Mouse (Mus musculus) large intestine, adult 2 months (tissue): ENCODE measurements around the gene Olfr215. TPM values are rescaled to one million over a fixed set of nuclear protein-coding genes. Genes with fewer than 3 reads are reported as not detected.

Source experiments
- polyA plus RNA-seq: library from polyadenylated mRNA; depleted of rRNA; stranded (reverse); fragments of >200 nt; gene quantifications from 2 replicates; pipeline ENCODE4 v1.2.3, GENCODE M21; 2012; rRNA removed

The Olfr215 gene
- polyA plus RNA-seq, 1 experiment: not detected

Other genes starting within 250 kb of the Olfr215 start
- gene March8, start 246.2 kb downstream of the Olfr215 start, polyA plus RNA-seq: 36.4 and 67.0 TPM in 2 replicates
- gene Alox5, start 123.0 kb downstream of the Olfr215 start, polyA plus RNA-seq: 1.3 and 3.8 TPM in 2 replicates
- gene Olfr211, start 95.1 kb downstream of the Olfr215 start, polyA plus RNA-seq: not detected in 2 replicates
- not detected in 2 replicates for gene Olfr212, start 77.7 kb downstream of the Olfr215 start, polyA plus RNA-seq
- not detected in 2 replicates for gene Olfr213, start 45.7 kb downstream of the Olfr215 start, polyA plus RNA-seq
- gene Gm5580, start 33.1 kb downstream of the Olfr215 start, polyA plus RNA-seq: 0.14 and 0.16 TPM in 2 replicates
- not detected in 2 replicates for gene Olfr214, start 30.0 kb downstream of the Olfr215 start, polyA plus RNA-seq
- gene Zfp422, start 44.8 kb upstream of the Olfr215 start, polyA plus RNA-seq: 10.4 and 11.2 TPM in 2 replicates
- gene Depp1, start 66.4 kb upstream of the Olfr215 start, polyA plus RNA-seq: 2.2 and 2.9 TPM in 2 replicates
- 16.0 and 16.8 TPM in 2 replicates for gene Rassf4, start 89.8 kb upstream of the Olfr215 start, polyA plus RNA-seq
- gene Tmem72, start 132.7 kb upstream of the Olfr215 start, polyA plus RNA-seq: under 0.01 and 0.01 TPM in 2 replicates